ENCODE assay signal across 8 mouse cellular contexts in the genomic region with DNA sequence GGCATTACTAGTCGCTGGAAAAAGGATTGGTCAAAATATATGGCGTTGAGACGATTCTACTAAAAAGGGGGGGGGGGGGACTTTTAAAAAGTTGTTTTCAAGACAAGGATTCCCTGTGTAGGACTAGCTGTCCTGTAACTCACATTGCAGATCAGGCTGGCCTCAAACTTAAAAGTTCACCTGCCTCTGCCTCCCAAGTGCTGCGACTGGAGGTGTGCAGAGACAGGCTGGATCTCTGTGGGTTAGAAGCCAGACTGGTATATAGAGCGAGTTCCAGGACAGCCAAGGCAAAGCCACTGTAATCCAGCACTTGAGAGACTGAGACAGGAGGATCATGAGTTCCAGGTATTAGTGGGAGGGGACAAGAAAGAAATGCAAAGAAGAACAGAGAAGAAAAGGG. TPM values are rescaled to one million over a fixed set of nuclear protein-coding genes. Genes with fewer than 3 reads are reported as not detected.
A peak's percentile ranks its signal among the peaks of the same experiment; 100 is the strongest.
DNase-seq lines count a peak whose midpoint lies in the region; ATAC-seq and TF ChIP-seq lines count a peak whose summit lies in the region.

No protein-coding gene starts in this region.

- no peak for TF ChIP-seq CTCF in forebrain, postnatal 0 days (IDR thresholded peaks at IDR 0.05; ENCODE audit: low read depth)

- H3K4me3 ChIP-seq in erythroblast, embryonic 14.5 days (replicated peaks), result peak overlapping the region; percentile 98
- H3K4me3 ChIP-seq in ES-E14 (ENCODE audit: insufficient read depth in 1 of 2, low read depth in 1 of 2, low read length in 2 of 2, poor library complexity in 1 of 2, severe bottlenecking in 1 of 2) (peak overlapping the region; percentile 47 to 68; a peak in 3 of 4 replicates), macrophage (ENCODE audit: inconsistent target) (peak overlapping the region; percentile 79)
- peak overlapping the region; percentile 94 for H3K4me3 ChIP-seq in forebrain, postnatal 0 days (ENCODE audit: low read depth, low read length)

- 27% methylated on average over 5 of the region's 5 CpGs for WGBS in forebrain, postnatal 0 days
- 35% methylated on average over 5 of the region's 5 CpGs for WGBS in macrophage (ENCODE audit: missing documents)

- peaks cover 31% of the 10 kb centered on the region for H3K4me1 ChIP-seq in erythroblast, embryonic 14.5 days (ENCODE audit: control insufficient read depth)
- H3K4me1 ChIP-seq in ES-E14 (ENCODE audit: control insufficient read depth in 2 of 2, insufficient read depth in 2 of 2, low read length in 2 of 2, poor library complexity in 1 of 2), result peaks cover 0 to 4% of the 10 kb centered on the region in 2 experiments; a peak in 1 of 4 replicates
- peaks cover 10% of the 10 kb centered on the region for H3K4me1 ChIP-seq in forebrain, postnatal 0 days (ENCODE audit: insufficient read depth)

- peaks cover 43% of the 10 kb centered on the region for H3K79me2 ChIP-seq in macrophage (ENCODE audit: inconsistent target)

- H3K27ac ChIP-seq in ES-E14 (ENCODE audit: insufficient read depth, low read depth, low read length, poor library complexity, severe bottlenecking), result peak overlapping the region; percentile 63; the same call in 1 of the 2 replicates
- peak overlapping the region; percentile 86 for H3K27ac ChIP-seq in forebrain, postnatal 0 days (ENCODE audit: low read depth, low read length)
- H3K27ac ChIP-seq in macrophage, result no peak overlapping the region

- in situ Hi-C loops in ES-E14 (cut with MboI; ENCODE audit: low sequenced_read_pairs in 2 of 2, unreplicated experiment in 2 of 2), result no loop called here

- H3K4me2 ChIP-seq in forebrain, postnatal 0 days (ENCODE audit: low read depth), result peak overlapping the region; percentile 55

- peaks cover 9% of the 10 kb centered on the region for H3K36me3 ChIP-seq in erythroblast, embryonic 14.5 days (ENCODE audit: control insufficient read depth)
- no peaks in the 10 kb centered on the region for H3K36me3 ChIP-seq in ES-E14 (ENCODE audit: control insufficient read depth, insufficient read depth, low read length, poor library complexity, severe bottlenecking)
- H3K36me3 ChIP-seq in forebrain, postnatal 0 days (ENCODE audit: insufficient read depth), result no peaks in the 10 kb centered on the region
- H3K36me3 ChIP-seq in macrophage (ENCODE audit: inconsistent target), result no peaks in the 10 kb centered on the region

- H3K27me3 ChIP-seq in erythroblast, embryonic 14.5 days (ENCODE audit: control insufficient read depth), result peaks cover 17% of the 10 kb centered on the region
- 0 out of 2 replicates have a peak, but pooled peaks cover 3% of the 10 kb centered on the region for H3K27me3 ChIP-seq in forebrain, postnatal 0 days (ENCODE audit: insufficient read depth, low read length)

- DNase-seq in ES-E14 (ENCODE audit: low read depth, low spot score), result no peak
- DNase-seq in forebrain, postnatal 0 days, result no peak
- DNase-seq in adrenal gland, postnatal 4 days (ENCODE audit: low spot score in 2 of 2), result no peak
- no peak for DNase-seq in embryo, embryonic 10.5 days (ENCODE audit: low spot score)

- no peaks in the 10 kb centered on the region for H3K9me3 ChIP-seq in erythroblast, embryonic 14.5 days (ENCODE audit: control insufficient read depth, low read length)
- no peaks in the 10 kb centered on the region for H3K9me3 ChIP-seq in ES-E14 (ENCODE audit: control insufficient read depth, insufficient read depth, low read depth, low read length)
- H3K9me3 ChIP-seq in forebrain, postnatal 0 days (ENCODE audit: low read length), result no peaks in the 10 kb centered on the region

- H3K9ac ChIP-seq in ES-E14 (ENCODE audit: insufficient read depth, low read depth, low read length, poor library complexity, severe bottlenecking), result peak overlapping the region; percentile 54; the same call in 1 of the 2 replicates
- H3K9ac ChIP-seq in forebrain, postnatal 0 days, result peak overlapping the region; percentile 65

- ATAC-seq in erythroblast, adult 5-6 weeks (replicated peaks; ENCODE audit: low FRiP score, poor library complexity, severe bottlenecking), result no peak
- ATAC-seq in forebrain, postnatal 0 days, result peak; percentile 8
- ATAC-seq in megakaryocyte progenitor cell, adult 5-6 weeks (replicated peaks; ENCODE audit: poor library complexity), result no peak

TF ChIP-seq in ES-E14, 5 proteins besides CTCF, POLR2A, EP300 and RAD21:
- TF ChIP-seq ZC3H11A (IDR thresholded peaks at IDR 0.05; ENCODE audit: borderline replicate concordance, low read depth, low read length) (no peak), CHD2 (IDR thresholded peaks at IDR 0.05; ENCODE audit: low read depth, low read length) (no peak), ZNF384 (IDR thresholded peaks at IDR 0.05; ENCODE audit: low read depth, low read length) (no peak), HCFC1 (IDR thresholded peaks at IDR 0.05; ENCODE audit: borderline replicate concordance, insufficient read depth, low read length) (no peak), MAFK (IDR thresholded peaks at IDR 0.05; ENCODE audit: insufficient read depth, low read depth, low read length) (no peak)

RNA-seq across cellular contexts. Expression of a gene that starts 0.6 kb away (rescaled TPM):
- polyA plus RNA-seq in erythroblast, embryonic 14.5 days (2012), result 0.20 TPM in 2 replicates
- total RNA-seq in erythroblast, adult 5-6 weeks (2015; ENCODE audit: low replicate concordance), result 29.0 and 39.9 TPM in 2 replicates
- 74.6 and 91.1 TPM in 2 replicates for total RNA-seq in erythroblast, adult 5-6 weeks (2017; ENCODE audit: low replicate concordance)
- total RNA-seq in ES-E14 (2012; rRNA removed), result 37.4 and 45.8 TPM in 2 replicates
- total RNA-seq in forebrain, postnatal 0 days (2014; rRNA removed), result 41.0 and 42.9 TPM in 2 replicates
- polyA plus RNA-seq in forebrain, postnatal 0 days (2015; fragmentation: Nextera tagmentation; extraction: Ambion mirVana), result 9.3 and 17.4 TPM in 2 replicates
- 100 to 1,000 TPM in 12 of 26 experiments, 10 to 100 TPM in 14; 72.1 to 176 (median 96.1) TPM for total RNA-seq in macrophage (2018; cell fraction: chromatin; rRNA removed)
- total RNA-seq in macrophage (2018; cell fraction: cytosol; rRNA removed), result 10 to 100 TPM in 20 of 26 experiments, 1 to 10 TPM in 6; 8.1 to 19.5 (median 12.8) TPM
- total RNA-seq in macrophage (2018; cell fraction: nucleus; rRNA removed), result 100 to 1,000 TPM in 3 of 26 experiments, 10 to 100 TPM in 23; 37.4 to 109 (median 61.8) TPM
- polyA plus RNA-seq in macrophage (2018), result 7.5 to 9.6 TPM (median 8.1 TPM) in 3 replicates
- 10 to 100 TPM; 23.3 to 24.3 TPM for total RNA-seq in adrenal gland, postnatal 4 days (2021)
- 16.4 and 16.7 TPM in 2 replicates for total RNA-seq in megakaryocyte progenitor cell, adult 5-6 weeks (2015)
- total RNA-seq in megakaryocyte progenitor cell, adult 5-6 weeks (2017), result 22.1 and 29.8 TPM in 2 replicates
